Mouse (Mus musculus): ENCODE data around the gene Nub1. TPM values are rescaled to one million over a fixed set of nuclear protein-coding genes. Genes with fewer than 3 reads are reported as not detected.

The Nub1 gene
- polyA plus RNA-seq, 1 experiment from 2014 or later, result 36.6 TPM

DNA sequence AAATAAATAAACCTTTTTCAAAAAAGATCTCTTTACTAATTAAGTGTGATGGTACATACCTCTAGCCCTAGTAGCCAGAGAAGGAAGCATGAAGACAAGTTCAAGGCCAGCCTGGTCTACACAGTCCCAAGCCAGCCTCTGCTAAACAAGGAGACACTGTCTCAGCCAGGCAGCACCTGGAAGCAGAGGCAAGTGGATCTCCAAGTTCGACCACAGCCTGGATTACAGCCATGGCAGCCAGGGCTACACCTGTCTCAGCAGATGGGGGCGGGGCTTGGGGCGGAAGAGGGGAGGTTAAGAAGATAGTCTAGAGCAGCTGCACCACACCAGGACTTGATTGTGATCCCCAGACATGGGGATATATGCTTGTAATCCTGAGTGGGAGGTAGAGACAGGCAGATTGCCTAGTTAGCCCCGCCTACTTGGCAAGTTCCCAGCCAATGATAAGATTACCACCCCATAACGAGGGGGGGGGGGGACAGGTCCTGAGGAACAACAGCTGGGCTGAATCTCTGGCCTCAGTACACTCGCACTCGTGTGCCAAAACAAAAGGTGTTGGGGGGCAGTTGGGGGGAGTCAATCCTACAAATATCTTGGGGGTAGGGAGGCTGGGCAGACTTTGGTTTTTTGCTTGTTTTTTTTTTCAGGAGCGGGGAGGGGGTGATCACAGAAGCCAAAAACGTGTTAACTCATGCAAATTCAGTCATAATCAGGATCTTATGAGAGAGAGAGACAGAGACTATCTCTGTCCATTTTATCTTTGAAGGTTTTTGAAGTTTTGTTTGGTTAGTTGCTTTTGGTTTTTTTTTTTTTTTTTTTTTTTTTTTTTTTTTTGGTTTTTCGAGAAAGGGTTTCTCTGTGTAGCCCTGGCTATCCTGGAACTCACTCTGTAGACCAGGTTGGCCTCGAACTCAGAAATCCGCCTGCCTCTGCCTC, 41.8 kb downstream of the Nub1 start:
- Histone ChIP-seq H3K27me3 (replicated peaks; ENCODE audit: control insufficient read depth, insufficient read depth, low read length) (no peaks in the 10 kb centered on the region), H3K36me3 (ENCODE audit: control insufficient read depth, insufficient read depth, low read length) (no peaks in the 10 kb centered on the region), H3K4me1 (replicated peaks; ENCODE audit: control insufficient read depth, insufficient read depth, low read length) (peaks cover 37% of the 10 kb centered on the region), H3K9me3 (ENCODE audit: control insufficient read depth, low read length) (no peaks in the 10 kb centered on the region), H3K9ac (ENCODE audit: low read length) (no peak overlapping the region), H3K4me2 (ENCODE audit: low read length) (no peak overlapping the region), H3K4me3 (ENCODE audit: low read depth, low read length) (no peak overlapping the region), H3K27ac (ENCODE audit: low read depth) (no peak overlapping the region)
- 0 out of 2 replicates have a peak, but pooled peaks have one; percentile 4 for ATAC-seq (replicated peaks; ENCODE audit: low FRiP score, low TSS enrichment, low read depth)
- WGBS, result 62% methylated on average over 12 of the region's 12 CpGs
- no peak for DNase-seq (ENCODE audit: low spot score)

DNA sequence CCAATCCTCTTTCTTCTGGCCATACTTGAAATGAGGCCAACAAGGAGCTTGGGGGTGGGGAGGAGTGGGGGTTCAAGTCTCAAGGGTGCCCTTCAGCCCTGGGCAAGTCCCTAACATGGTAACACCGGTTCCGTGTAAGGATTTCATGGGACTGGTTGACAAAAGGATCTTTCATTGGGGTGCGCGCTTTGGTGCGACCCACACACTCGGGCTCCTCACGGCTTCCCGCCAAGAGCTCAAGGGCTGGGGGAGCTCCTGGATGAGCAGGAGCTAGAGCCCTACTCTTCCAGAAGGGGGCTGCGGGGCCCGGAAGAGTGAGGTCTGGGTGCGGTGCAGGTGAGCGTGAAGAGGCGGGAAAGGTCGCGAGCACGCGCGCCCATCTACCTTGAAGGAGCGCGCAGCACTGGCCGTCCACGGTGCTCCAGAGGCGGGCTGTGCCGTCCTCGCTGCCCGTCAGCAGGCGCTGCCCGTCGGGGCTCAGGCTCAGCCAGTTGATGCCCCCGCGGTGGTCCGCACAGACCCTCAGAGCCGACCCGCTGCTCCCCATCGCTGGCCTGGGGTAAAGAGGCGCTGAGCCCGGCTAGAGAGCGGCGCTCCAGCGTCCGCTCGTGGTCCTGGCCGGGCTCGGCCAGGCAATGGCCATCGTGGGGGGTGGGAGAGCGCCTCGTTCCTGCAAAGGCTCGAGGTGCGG, 44.6 kb downstream of the Nub1 start:
- Histone ChIP-seq H3K27ac (ENCODE audit: low read depth) (0 out of 2 replicates have a peak overlapping the region, but pooled peaks have one; percentile 27), H3K4me2 (ENCODE audit: low read length) (peak overlapping the region; percentile 81), H3K36me3 (ENCODE audit: control insufficient read depth, insufficient read depth, low read length) (no peaks in the 10 kb centered on the region), H3K4me1 (replicated peaks; ENCODE audit: control insufficient read depth, insufficient read depth, low read length) (peaks cover 50% of the 10 kb centered on the region), H3K9me3 (ENCODE audit: control insufficient read depth, low read length) (no peaks in the 10 kb centered on the region), H3K9ac (ENCODE audit: low read length) (peak overlapping the region; percentile 71), H3K4me3 (ENCODE audit: low read depth, low read length) (peak overlapping the region; percentile 65), H3K27me3 (replicated peaks; ENCODE audit: control insufficient read depth, insufficient read depth, low read length) (no peaks in the 10 kb centered on the region)
- ATAC-seq (replicated peaks; ENCODE audit: low FRiP score, low TSS enrichment, low read depth), result no peak
- under 1% methylated on average over 48 of the region's 49 CpGs for WGBS
- peak; percentile 66 for DNase-seq (ENCODE audit: low spot score)

DNA sequence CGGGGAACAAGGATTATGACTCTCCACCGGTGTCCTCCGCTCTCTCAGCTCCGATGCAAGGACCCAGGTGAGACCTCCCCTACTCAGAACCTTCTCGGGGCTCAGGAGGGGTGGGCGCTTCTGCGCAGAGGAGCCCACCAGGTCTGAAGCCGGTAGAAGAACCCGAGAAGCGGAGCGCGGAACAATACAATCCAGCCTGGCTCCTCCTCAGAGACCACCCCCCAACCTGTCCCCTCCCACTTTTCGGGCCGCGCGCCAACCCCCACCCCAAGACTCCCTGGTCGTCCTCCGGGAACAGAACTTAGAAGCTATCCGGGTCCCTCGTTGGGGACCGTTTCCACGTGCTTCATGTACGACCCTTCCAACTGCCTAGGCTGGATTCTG, 45.1 kb downstream of the Nub1 start, which contains the start of gene Wdr86:
Gene Wdr86 (minus strand): TSS at position 240 of the 384 bp plus-strand sequence.
- Histone ChIP-seq H3K4me2 (ENCODE audit: low read length) (peak within 1 kb of the TSS; percentile 81), H3K9me3 (ENCODE audit: control insufficient read depth, low read length) (no peaks in the 10 kb centered on the region), H3K36me3 (ENCODE audit: control insufficient read depth, insufficient read depth, low read length) (no peaks in the 10 kb centered on the region), H3K9ac (ENCODE audit: low read length) (peak within 1 kb of the TSS; percentile 71), H3K4me1 (replicated peaks; ENCODE audit: control insufficient read depth, insufficient read depth, low read length) (peaks cover 45% of the 10 kb centered on the region), H3K27me3 (replicated peaks; ENCODE audit: control insufficient read depth, insufficient read depth, low read length) (no peaks in the 10 kb centered on the region), H3K27ac (ENCODE audit: low read depth) (0 out of 2 replicates have a peak within 1 kb of the TSS, but pooled peaks have one; percentile 27), H3K4me3 (ENCODE audit: low read depth, low read length) (peak within 1 kb of the TSS; percentile 65)
- under 1% methylated on average over 23 of the region's 23 CpGs for WGBS
- ATAC-seq (replicated peaks; ENCODE audit: low FRiP score, low TSS enrichment, low read depth) (peak; percentile 41), DNase-seq (ENCODE audit: low spot score) (peak; percentile 76)

DNA sequence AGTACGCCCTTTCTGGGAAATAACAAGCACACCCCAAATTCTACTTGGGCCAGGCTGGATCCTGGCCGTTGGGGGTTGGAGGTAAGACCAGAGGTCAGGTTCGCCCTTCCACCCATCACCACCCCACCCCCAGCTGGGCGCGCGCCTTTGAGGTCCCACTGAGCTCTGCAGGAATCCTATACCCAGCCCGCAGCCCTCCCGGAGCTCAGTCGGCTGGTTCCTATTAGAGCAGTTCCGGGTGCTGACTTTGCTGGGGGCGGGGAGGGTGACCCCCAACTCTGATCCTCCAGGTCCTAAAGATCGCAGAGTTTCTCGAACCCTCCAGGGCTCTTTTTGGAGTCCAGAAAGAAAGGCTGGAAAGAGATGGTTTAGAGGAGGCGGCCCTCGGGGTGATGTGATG, 45.7 kb downstream of the Nub1 start:
- H3K27ac ChIP-seq (ENCODE audit: low read depth), result no peak overlapping the region
- no peaks in the 10 kb centered on the region for H3K36me3 ChIP-seq (ENCODE audit: control insufficient read depth, insufficient read depth, low read length)
- peak overlapping the region; percentile 81 for H3K4me2 ChIP-seq (ENCODE audit: low read length)
- peak overlapping the region; percentile 71 for H3K9ac ChIP-seq (ENCODE audit: low read length)
- H3K9me3 ChIP-seq (ENCODE audit: control insufficient read depth, low read length), result no peaks in the 10 kb centered on the region
- H3K4me3 ChIP-seq (ENCODE audit: low read depth, low read length), result peak overlapping the region; percentile 65
- no peaks in the 10 kb centered on the region for H3K27me3 ChIP-seq (replicated peaks; ENCODE audit: control insufficient read depth, insufficient read depth, low read length)
- WGBS, result 2% methylated on average over 15 of the region's 15 CpGs
- DNase-seq (ENCODE audit: low spot score) (no peak), ATAC-seq (replicated peaks; ENCODE audit: low FRiP score, low TSS enrichment, low read depth) (no peak)
- peaks cover 45% of the 10 kb centered on the region for H3K4me1 ChIP-seq (replicated peaks; ENCODE audit: control insufficient read depth, insufficient read depth, low read length)

DNA sequence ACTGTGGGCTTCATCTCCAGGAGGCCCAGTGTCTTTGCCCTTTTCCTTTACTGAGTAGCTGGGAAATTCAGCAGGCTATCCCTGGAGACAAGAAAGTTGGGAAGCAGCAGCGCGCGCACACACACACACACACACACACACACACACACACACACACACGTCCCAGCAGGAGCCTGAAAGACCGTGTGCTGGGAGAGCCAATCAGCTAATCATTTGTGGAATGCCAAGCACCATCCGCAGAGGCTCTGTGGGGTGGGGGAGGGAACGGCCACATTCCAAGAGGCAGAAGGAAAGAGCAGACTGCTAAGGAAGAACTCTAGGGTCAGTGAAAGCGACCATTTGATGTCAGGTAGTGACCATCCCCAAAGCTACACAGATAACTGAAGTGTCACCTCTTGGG, 47.8 kb downstream of the Nub1 start:
- peak; percentile 54; the same call in 1 of the 2 replicates for ATAC-seq (replicated peaks; ENCODE audit: low FRiP score, low TSS enrichment, low read depth)
- peak overlapping the region; percentile 43 for H3K27ac ChIP-seq (ENCODE audit: low read depth)

DNA sequence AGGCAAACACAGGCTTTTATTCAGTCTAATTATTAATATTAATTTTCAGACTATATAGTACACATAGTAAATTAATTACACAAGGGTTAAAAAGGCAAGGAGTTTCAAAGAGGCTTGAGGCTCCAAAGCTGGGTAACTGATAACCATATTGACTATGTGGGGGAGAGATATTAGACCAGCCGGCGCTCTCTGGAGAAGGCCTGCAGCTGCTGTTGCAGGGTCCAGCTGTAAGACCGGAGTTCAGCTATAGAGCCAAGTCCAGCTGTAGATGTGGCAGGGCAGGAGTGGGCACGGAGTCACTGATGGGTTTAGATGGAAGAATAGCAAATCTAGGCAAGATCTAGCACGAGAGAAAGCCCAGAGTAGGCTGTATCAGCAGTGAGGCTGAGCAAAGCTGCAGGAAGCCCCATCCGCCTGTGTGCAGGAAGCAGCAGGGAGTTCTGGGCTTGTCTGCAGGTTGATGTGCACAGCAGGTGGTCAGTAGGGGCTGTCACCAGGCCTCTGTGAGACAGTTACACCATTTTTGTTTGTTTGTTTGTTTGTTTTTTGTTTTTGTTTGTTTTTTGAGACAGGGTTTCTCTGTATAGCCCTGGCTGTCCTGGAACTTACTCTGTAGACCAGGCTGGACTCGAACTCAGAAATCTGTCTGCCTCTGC, 48.6 kb downstream of the Nub1 start:
- H3K9me3 ChIP-seq (ENCODE audit: control insufficient read depth, low read length), result no peaks in the 10 kb centered on the region
- ATAC-seq (replicated peaks; ENCODE audit: low FRiP score, low TSS enrichment, low read depth) (no peak), DNase-seq (ENCODE audit: low spot score) (no peak)
- H3K36me3 ChIP-seq (ENCODE audit: control insufficient read depth, insufficient read depth, low read length), result no peaks in the 10 kb centered on the region
- H3K27me3 ChIP-seq (replicated peaks; ENCODE audit: control insufficient read depth, insufficient read depth, low read length), result no peaks in the 10 kb centered on the region
- 47% methylated on average over 7 of the region's 7 CpGs for WGBS
- H3K27ac ChIP-seq (ENCODE audit: low read depth), result peak overlapping the region; percentile 43; the same call in 1 of the 2 replicates
- no peak overlapping the region for H3K9ac ChIP-seq (ENCODE audit: low read length)
- no peak overlapping the region for H3K4me2 ChIP-seq (ENCODE audit: low read length)
- H3K4me3 ChIP-seq (ENCODE audit: low read depth, low read length), result no peak overlapping the region
- H3K4me1 ChIP-seq (replicated peaks; ENCODE audit: control insufficient read depth, insufficient read depth, low read length), result peaks cover 37% of the 10 kb centered on the region

More for the DNA sequence above, 47.8 kb downstream of the Nub1 start:
- H3K4me2 ChIP-seq (ENCODE audit: low read length), result peak overlapping the region; percentile 22; the same call in 1 of the 2 replicates
- H3K4me3 ChIP-seq (ENCODE audit: low read depth, low read length), result no peak overlapping the region
- no peak overlapping the region for H3K9ac ChIP-seq (ENCODE audit: low read length)
- no peaks in the 10 kb centered on the region for H3K9me3 ChIP-seq (ENCODE audit: control insufficient read depth, low read length)
- no peak for DNase-seq (ENCODE audit: low spot score)
- H3K27me3 ChIP-seq (replicated peaks; ENCODE audit: control insufficient read depth, insufficient read depth, low read length), result no peaks in the 10 kb centered on the region
- whole genome bisulfite sequencing, result 3% methylated on average over 8 of the region's 8 CpGs
- no peaks in the 10 kb centered on the region for H3K36me3 ChIP-seq (ENCODE audit: control insufficient read depth, insufficient read depth, low read length)
- peaks cover 36% of the 10 kb centered on the region for H3K4me1 ChIP-seq (replicated peaks; ENCODE audit: control insufficient read depth, insufficient read depth, low read length)

DNA sequence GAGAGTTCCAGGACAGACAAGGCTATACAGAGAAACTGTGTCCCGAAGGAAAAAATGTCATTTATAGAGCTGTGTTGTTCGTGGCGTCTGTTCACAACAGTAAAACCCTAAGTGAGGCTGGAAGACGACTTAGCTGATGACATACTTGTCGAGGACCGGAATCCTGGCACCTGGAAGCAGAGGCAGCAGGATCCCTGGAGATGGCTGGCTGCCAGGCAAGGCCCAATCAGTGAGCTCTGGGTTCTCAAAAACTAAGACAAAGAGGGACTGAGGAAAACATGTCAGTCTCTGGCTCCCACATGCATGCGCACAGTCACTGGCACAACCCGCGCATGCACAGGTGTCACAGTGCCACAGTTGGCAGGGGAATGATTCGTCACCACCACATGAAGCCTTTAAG, 52.3 kb downstream of the Nub1 start:
- no peak for DNase-seq (ENCODE audit: low spot score)
- 95% methylated on average over 10 of the region's 10 CpGs for WGBS
- H3K4me3 ChIP-seq (ENCODE audit: low read depth, low read length), result no peak overlapping the region
- H3K9me3 ChIP-seq (ENCODE audit: control insufficient read depth, low read length), result no peaks in the 10 kb centered on the region
- H3K27ac ChIP-seq (ENCODE audit: low read depth), result no peak overlapping the region
- no peaks in the 10 kb centered on the region for H3K36me3 ChIP-seq (ENCODE audit: control insufficient read depth, insufficient read depth, low read length)
- H3K4me1 ChIP-seq (replicated peaks; ENCODE audit: control insufficient read depth, insufficient read depth, low read length), result peaks cover 39% of the 10 kb centered on the region
- no peak overlapping the region for H3K4me2 ChIP-seq (ENCODE audit: low read length)
- no peak overlapping the region for H3K9ac ChIP-seq (ENCODE audit: low read length)
- no peaks in the 10 kb centered on the region for H3K27me3 ChIP-seq (replicated peaks; ENCODE audit: control insufficient read depth, insufficient read depth, low read length)
- ATAC-seq (replicated peaks; ENCODE audit: low FRiP score, low TSS enrichment, low read depth), result no peak

DNA sequence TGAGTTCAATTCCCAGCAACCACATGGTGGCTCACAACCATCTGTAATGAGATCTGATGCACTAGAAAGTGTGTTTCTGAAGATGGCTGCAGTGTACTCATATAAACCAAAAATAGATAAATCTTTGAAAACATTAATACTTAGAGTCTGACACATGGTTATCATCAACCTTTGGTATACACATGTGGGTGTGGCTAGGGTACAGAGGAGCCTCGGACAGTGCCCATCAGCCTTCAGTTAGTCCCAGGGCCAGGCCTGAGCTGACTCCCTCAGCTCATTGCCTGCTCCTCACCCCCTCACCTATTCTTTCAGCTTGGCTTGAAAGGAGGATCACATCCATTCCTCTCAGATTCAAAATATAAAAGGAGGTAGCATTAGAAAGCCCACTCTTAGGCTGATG, 53.2 kb downstream of the Nub1 start:
- DNase-seq (ENCODE audit: low spot score) (no peak), ATAC-seq (replicated peaks; ENCODE audit: low FRiP score, low TSS enrichment, low read depth) (no peak)
- Histone ChIP-seq H3K27ac (ENCODE audit: low read depth) (peak overlapping the region; percentile 80; the same call in 1 of the 2 replicates), H3K27me3 (replicated peaks; ENCODE audit: control insufficient read depth, insufficient read depth, low read length) (no peaks in the 10 kb centered on the region), H3K9me3 (ENCODE audit: control insufficient read depth, low read length) (no peaks in the 10 kb centered on the region), H3K4me3 (ENCODE audit: low read depth, low read length) (no peak overlapping the region), H3K36me3 (ENCODE audit: control insufficient read depth, insufficient read depth, low read length) (no peaks in the 10 kb centered on the region), H3K9ac (ENCODE audit: low read length) (no peak overlapping the region), H3K4me1 (replicated peaks; ENCODE audit: control insufficient read depth, insufficient read depth, low read length) (peaks cover 30% of the 10 kb centered on the region), H3K4me2 (ENCODE audit: low read length) (no peak overlapping the region)
- 62% methylated on average over 1 of the region's 1 CpGs for WGBS

All from intestine, embryonic 14.5 days (tissue).